Mouse (Mus musculus) megakaryocyte-erythroid progenitor cell, adult 5-6 weeks (primary cell): ENCODE data around the gene Ggt5. TPM values are rescaled to one million over a fixed set of nuclear protein-coding genes. Genes with fewer than 3 reads are reported as not detected.

Experiments used
- ATAC-seq: replicated peaks from 2 replicates; pipeline ENCODE4 v1.8.0; 2016; ENCODE audit warnings: mild to moderate bottlenecking, inconsistent platforms; ENCODE audit not compliant: severe bottlenecking, poor library complexity, low FRiP score, low TSS enrichment
- total RNA-seq, 2 experiments: library from RNA; stranded (forward) in 1 of 2; stranded (reverse) in 1 of 2; fragments of 200-1000, 215-1000 nt in 1 of 2; fragments of >200 nt in 1 of 2; fragmentation: Nextera tagmentation in 1 of 2; gene quantifications; 2 replicates each; pipeline ENCODE4 v1.2.3; 2014 to 2017

Ggt5 gene
- total RNA-seq (2014; fragmentation: Nextera tagmentation) (0.52 and 0.67 TPM in 2 replicates), total RNA-seq (2017) (0.70 and 2.7 TPM in 2 replicates)

- ATAC-seq: 0 out of 2 replicates have a peak, but pooled peaks have one; percentile 6
Observed at GRCm38 (mm10) chr10:75589129-75589528, at the start of gene Ggt5. Gene Ggt5, plus strand, starts transcription at chr10:75589340.

GRCm38 (mm10) chr10:75547901-75548300, 41.2 kb upstream of the Ggt5 start:
- no peak for ATAC-seq

- no peak for ATAC-seq
Observed at GRCm38 (mm10) chr10:75548486-75548885, 40.7 kb upstream of the Ggt5 start.

GRCm38 (mm10) chr10:75549886-75550285, 39.3 kb upstream of the Ggt5 start:
- no peak for ATAC-seq

- peak; percentile 58 for ATAC-seq
Observed at GRCm38 (mm10) chr10:75551175-75551574, 38.0 kb upstream of the Ggt5 start.

- ATAC-seq: no peak
Observed at GRCm38 (mm10) chr10:75552106-75552505, 37.0 kb upstream of the Ggt5 start.

GRCm38 (mm10) chr10:75552701-75553450, 36.3 kb upstream of the Ggt5 start:
- no peak for ATAC-seq

- ATAC-seq: peak; percentile 51; the same call in 1 of the 2 replicates
Observed at GRCm38 (mm10) chr10:75554090-75554489, 35.0 kb upstream of the Ggt5 start.

GRCm38 (mm10) chr10:75555557-75555956, 33.6 kb upstream of the Ggt5 start:
- no peak for ATAC-seq

GRCm38 (mm10) chr10:75556026-75556425, 33.1 kb upstream of the Ggt5 start:
- no peak for ATAC-seq

- ATAC-seq: peak; percentile 67
Observed at GRCm38 (mm10) chr10:75558515-75558914, 30.6 kb upstream of the Ggt5 start.

- ATAC-seq: no peak
Observed at GRCm38 (mm10) chr10:75559041-75559675, 30.0 kb upstream of the Ggt5 start.

- ATAC-seq: no peak
Observed at GRCm38 (mm10) chr10:75559676-75560548, 29.2 kb upstream of the Ggt5 start, which contains the start of gene Lrrc75b. Gene Lrrc75b, minus strand, starts transcription at chr10:75560330.

- no peak for ATAC-seq
Observed at GRCm38 (mm10) chr10:75560549-75560899, 28.6 kb upstream of the Ggt5 start.

- ATAC-seq: no peak
Observed at GRCm38 (mm10) chr10:75561071-75561654, 28.0 kb upstream of the Ggt5 start, which contains the start of gene Ggt1. Gene Ggt1, plus strand, starts transcription at chr10:75561604.

GRCm38 (mm10) chr10:75562596-75562995, 26.5 kb upstream of the Ggt5 start:
- ATAC-seq: no peak

GRCm38 (mm10) chr10:75564687-75565265, 24.4 kb upstream of the Ggt5 start:
- no peak for ATAC-seq

- ATAC-seq: no peak; the same call in 1 of the 2 replicates
Observed at GRCm38 (mm10) chr10:75565436-75565835, 23.7 kb upstream of the Ggt5 start.

GRCm38 (mm10) chr10:75565906-75566305, 23.2 kb upstream of the Ggt5 start:
- 0 out of 2 replicates have a peak, but pooled peaks have one; percentile 2 for ATAC-seq
